Mouse (Mus musculus) erythroblast, embryonic 14.5 days (primary cell): ENCODE results near the gene Stk10.

Experiments used
- GATA1 ChIP-seq: IDR thresholded peaks from 2 replicates; pipeline ENCODE4 v1.6.1; 2012; ENCODE audit warnings: low read length, inconsistent platforms, mixed read lengths
- TAL1 ChIP-seq: IDR thresholded peaks from 3 replicates; pipeline ENCODE4 v1.6.1; 2012; ENCODE audit warnings: low read length, inconsistent platforms, mixed read lengths

DNA sequence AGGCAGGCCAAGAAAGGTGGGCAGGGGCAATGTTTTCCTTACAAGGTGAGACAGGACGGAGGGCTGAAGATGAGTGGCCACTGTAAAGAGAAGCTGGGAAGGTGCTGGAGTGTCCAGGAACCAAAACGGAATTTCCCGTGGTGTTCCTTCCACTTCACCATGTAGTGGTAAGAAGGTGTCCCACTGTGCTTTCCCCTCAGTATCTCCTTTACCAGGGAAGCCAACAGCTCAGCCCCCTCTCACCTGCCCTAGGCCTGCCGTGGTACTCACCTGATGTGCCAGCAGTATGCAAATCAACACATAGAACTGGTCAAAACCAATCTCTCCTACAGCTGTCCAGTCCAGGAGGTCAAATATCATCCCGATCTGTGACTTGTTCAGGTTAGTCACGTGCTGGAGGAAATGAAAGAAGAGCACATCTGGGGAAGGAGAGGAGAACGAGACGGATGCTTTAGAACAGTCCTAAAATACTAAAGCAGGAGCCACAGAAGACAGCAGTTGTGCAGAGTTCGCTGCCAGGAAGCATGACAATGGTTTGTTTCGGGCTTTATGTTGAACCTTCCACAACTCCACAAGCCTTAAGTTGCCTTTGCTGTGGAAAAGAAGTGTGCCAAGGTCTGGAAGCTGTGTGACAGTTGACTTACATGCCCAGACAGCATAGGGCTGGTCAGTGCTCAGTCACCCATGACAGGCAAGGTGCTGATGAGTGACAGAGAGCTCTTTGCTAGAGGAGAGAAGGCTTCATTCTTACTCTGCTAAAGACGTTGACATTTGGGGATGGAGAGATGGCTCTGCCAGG lies 8.8 kb upstream of the Stk10 start:
- TF ChIP-seq GATA1 (no peak), TAL1 (no peak)
